ENCODE assay signal across 8 mouse cellular contexts in genomic region chr13:107449598-107450179, GRCm38 (mm10).
DNase-seq lines count a peak whose midpoint lies in the region; ATAC-seq and TF ChIP-seq lines count a peak whose summit lies in the region.
"Had no signal": no experiment of that assay in that cellular context is flagged by ENCODE, and none has a peak within 500 bp of the region (broad histone marks: within the 10 kb centered on the region; RNA-seq: fewer than 3 reads in every experiment).

No protein-coding gene starts in this region.

- no peak for ATAC-seq in heart, embryonic 16.5 days (replicated peaks; ENCODE audit: extremely low read depth, insufficient read depth, low FRiP score)

- dilution Hi-C loops in CH12.LX (cut with MboI; ENCODE audit: extremely low pct_ligation_motif_present, extremely low pct_unique_long_range_greater_than_20kb, low sequenced_read_pairs) = no loop called here

- no peak overlapping the region for H3K27ac ChIP-seq in CH12.LX (ENCODE audit: insufficient read depth, low read depth)
- no peak overlapping the region for H3K27ac ChIP-seq in heart, embryonic 16.5 days (ENCODE audit: low read length)
- H3K27ac ChIP-seq: embryonic facial prominence, embryonic 13.5 days had no signal

- peaks cover 0 to 4% of the 10 kb centered on the region in 2 experiments; a peak in 1 of 4 replicates for H3K4me1 ChIP-seq in CH12.LX (ENCODE audit: control insufficient read depth in 1 of 2, insufficient read depth in 2 of 2)
- no peaks in the 10 kb centered on the region for H3K4me1 ChIP-seq in heart, embryonic 16.5 days (ENCODE audit: control insufficient read depth, insufficient read depth, low read length)
- H3K4me1 ChIP-seq: embryonic facial prominence, embryonic 13.5 days had no signal

- TF ChIP-seq POLR2A in CH12.LX (IDR thresholded peaks at IDR 0.05; ENCODE audit: low read depth, low read length) (no peak), myocyte (IDR thresholded peaks at IDR 0.05; ENCODE audit: insufficient read length, low read depth) (no peak)

- DNase-seq in 416B (ENCODE audit: low read depth) (peak; percentile 22), CH12.LX (ENCODE audit: extremely low read depth) (no peak)
- peak; percentile 85 to 86 for DNase-seq in cerebellum, postnatal 10 days
- DNase-seq in layer of hippocampus, postnatal 14 days (ENCODE audit: low spot score in 2 of 2) = peak; percentile 67 to 86
- no peak for DNase-seq in c-Kit-positive CD71-positive TER-119-positive erythroid progenitor cells, embryonic 14.5 days (ENCODE audit: low spot score)

- TF ChIP-seq CTCF in CH12.LX (conservative IDR thresholded peaks at IDR 0.05 in 1 of 2, IDR thresholded peaks at IDR 0.05 in 1 of 2; ENCODE audit: low read depth in 2 of 2, low read length in 2 of 2) = no peak

- H3ac ChIP-seq in myocyte (ENCODE audit: control insufficient read depth, insufficient read length) = no peak overlapping the region

- no peaks in the 10 kb centered on the region for H3K79me2 ChIP-seq in CH12.LX (replicated peaks; ENCODE audit: control insufficient read depth, extremely low read depth, insufficient read depth, poor library complexity, severe bottlenecking)
- H3K79me2 ChIP-seq in myocyte (ENCODE audit: control insufficient read depth, insufficient read depth) = no peaks in the 10 kb centered on the region

- peak overlapping the region; percentile 59; the same call in 1 of the 2 replicates for H3K4me2 ChIP-seq in CH12.LX (ENCODE audit: insufficient read depth, low read depth, poor library complexity, severe bottlenecking)
- H3K4me2 ChIP-seq in heart, embryonic 16.5 days (ENCODE audit: low read depth, low read length) = 0 out of 2 replicates have a peak overlapping the region, but pooled peaks have one; percentile 2
- H3K4me2 ChIP-seq in myocyte (ENCODE audit: low read depth) = peak overlapping the region; percentile 59
- H3K4me2 ChIP-seq: embryonic facial prominence, embryonic 13.5 days had no signal

- no peaks in the 10 kb centered on the region for H3K36me3 ChIP-seq in CH12.LX (replicated peaks in 1 of 2; ENCODE audit: control insufficient read depth in 1 of 2, insufficient read depth in 1 of 2, low read length in 1 of 2)
- no peaks in the 10 kb centered on the region for H3K36me3 ChIP-seq in heart, embryonic 16.5 days (ENCODE audit: control insufficient read depth, insufficient read depth)
- no peaks in the 10 kb centered on the region for H3K36me3 ChIP-seq in myocyte (ENCODE audit: control insufficient read depth, insufficient read depth)
- H3K36me3 ChIP-seq: embryonic facial prominence, embryonic 13.5 days had no signal

- H3K9ac ChIP-seq in CH12.LX (ENCODE audit: insufficient read depth, low read depth) = no peak overlapping the region
- no peak overlapping the region for H3K9ac ChIP-seq in heart, embryonic 16.5 days (ENCODE audit: low read length)
- H3K9ac ChIP-seq: embryonic facial prominence, embryonic 13.5 days had no signal

- in situ Hi-C loops in CH12.LX (cut with MboI; ENCODE audit: low pct_ligation_motif_present, low pct_unique_long_range_greater_than_20kb, low sequenced_read_pairs) = loop anchor here (25.0 kb wide), 3 partner anchors 238 to 688 kb away; no protein-coding TSS in a partner anchor

- H3K4me3 ChIP-seq in CH12.LX (replicated peaks in 1 of 3; ENCODE audit: low read depth in 2 of 3, low read length in 2 of 3, poor library complexity in 1 of 3) (peak overlapping the region in 2 of 3 experiments; percentile 26 to 39), myocyte (no peak overlapping the region)
- H3K4me3 ChIP-seq in heart, embryonic 16.5 days (ENCODE audit: low read length) = peak overlapping the region; percentile 12; the same call in 1 of the 2 replicates
- H3K4me3 ChIP-seq: embryonic facial prominence, embryonic 13.5 days had no signal

- no peak for TF ChIP-seq EP300 in CH12.LX (IDR thresholded peaks at IDR 0.05; ENCODE audit: low read length)

- WGBS in heart, embryonic 16.5 days = 64% methylated on average over 11 of the region's 11 CpGs

- TF ChIP-seq RAD21 in CH12.LX (IDR thresholded peaks at IDR 0.05; ENCODE audit: low read depth, low read length) = no peak

- H3K27me3 ChIP-seq in CH12.LX (replicated peaks) (no peaks in the 10 kb centered on the region), myocyte (ENCODE audit: control insufficient read depth, insufficient read depth, insufficient read length) (no peaks in the 10 kb centered on the region)
- no peaks in the 10 kb centered on the region for H3K27me3 ChIP-seq in heart, embryonic 16.5 days (ENCODE audit: control insufficient read depth, insufficient read depth, low read length)
- H3K27me3 ChIP-seq: embryonic facial prominence, embryonic 13.5 days had no signal

- H3K9me3 ChIP-seq in CH12.LX (replicated peaks; ENCODE audit: low read length) = peaks cover 2% of the 10 kb centered on the region
- H3K9me3 ChIP-seq in heart, embryonic 16.5 days (replicated peaks; ENCODE audit: control insufficient read depth, low read length) = peaks cover 3% of the 10 kb centered on the region
- H3K9me3 ChIP-seq: embryonic facial prominence, embryonic 13.5 days had no signal

TF ChIP-seq in CH12.LX, 34 proteins besides CTCF, POLR2A, EP300 and RAD21:
- TF ChIP-seq MEF2A (IDR thresholded peaks at IDR 0.05; ENCODE audit: borderline replicate concordance, low read depth, low read length) = no peak
- TF ChIP-seq UBTF (IDR thresholded peaks at IDR 0.05; ENCODE audit: low read depth, low read length) = no peak
- no peak for TF ChIP-seq ETS1 (conservative IDR thresholded peaks at IDR 0.05; ENCODE audit: low read depth, low read length)
TF ChIP-seq in CH12.LX: peak in this region for 0.

TF ChIP-seq in myocyte, 11 proteins besides CTCF, POLR2A, EP300 and RAD21:
- TF ChIP-seq MAX (IDR thresholded peaks at IDR 0.05; ENCODE audit: low read depth) (no peak), TCF3 (IDR thresholded peaks at IDR 0.05; ENCODE audit: insufficient read length, low read depth) (no peak), CEBPB (IDR thresholded peaks at IDR 0.05; ENCODE audit: insufficient read depth, poor library complexity, severe bottlenecking) (no peak), MYOD1 (IDR thresholded peaks at IDR 0.05; ENCODE audit: control insufficient read depth in 1 of 3, insufficient read length in 2 of 3, low read depth in 2 of 3) (no peak), USF1 (IDR thresholded peaks at IDR 0.05; ENCODE audit: low read depth) (no peak), SRF (IDR thresholded peaks at IDR 0.05; ENCODE audit: control insufficient read depth, insufficient read length, low read depth) (no peak), E2F4 (IDR thresholded peaks at IDR 0.05; ENCODE audit: insufficient read depth) (no peak)

Comparison
In these comparisons a context has a peak if more than half of its experiments do, and no peak if none do; other contexts are left out.
1. DNase-seq: peak in 416B (single experiment), cerebellum, postnatal 10 days (2 of 2) and layer of hippocampus, postnatal 14 days (2 of 2); none in CH12.LX (single experiment) and c-Kit-positive CD71-positive TER-119-positive erythroid progenitor cells, embryonic 14.5 days (single experiment).
2. H3K4me2 ChIP-seq: peak in every context shown above with its lines; median percentile 59 in CH12.LX; 59 in myocyte; 2 in heart, embryonic 16.5 days.